Mouse (Mus musculus) layer of hippocampus, postnatal 14 days (tissue): ENCODE results near the gene Ppif. TPM values are rescaled to one million over a fixed set of nuclear protein-coding genes. Genes with fewer than 3 reads are reported as not detected.

Experiments used
- DNase-seq, 2 experiments: peaks; one replicate each; pipeline ENCODE4 v3.0.0; 2021 to 2022; ENCODE audit warnings: low spot score in 2 of 2, mixed read lengths in 1 of 2
- total RNA-seq, 2 experiments: library from RNA; stranded (reverse); gene quantifications; 2 replicates each; pipeline ENCODE4 v1.2.3; 2021

Ppif gene
- total RNA-seq, 2 experiments from 2014 or later = 27.6 to 27.7 TPM

DNA sequence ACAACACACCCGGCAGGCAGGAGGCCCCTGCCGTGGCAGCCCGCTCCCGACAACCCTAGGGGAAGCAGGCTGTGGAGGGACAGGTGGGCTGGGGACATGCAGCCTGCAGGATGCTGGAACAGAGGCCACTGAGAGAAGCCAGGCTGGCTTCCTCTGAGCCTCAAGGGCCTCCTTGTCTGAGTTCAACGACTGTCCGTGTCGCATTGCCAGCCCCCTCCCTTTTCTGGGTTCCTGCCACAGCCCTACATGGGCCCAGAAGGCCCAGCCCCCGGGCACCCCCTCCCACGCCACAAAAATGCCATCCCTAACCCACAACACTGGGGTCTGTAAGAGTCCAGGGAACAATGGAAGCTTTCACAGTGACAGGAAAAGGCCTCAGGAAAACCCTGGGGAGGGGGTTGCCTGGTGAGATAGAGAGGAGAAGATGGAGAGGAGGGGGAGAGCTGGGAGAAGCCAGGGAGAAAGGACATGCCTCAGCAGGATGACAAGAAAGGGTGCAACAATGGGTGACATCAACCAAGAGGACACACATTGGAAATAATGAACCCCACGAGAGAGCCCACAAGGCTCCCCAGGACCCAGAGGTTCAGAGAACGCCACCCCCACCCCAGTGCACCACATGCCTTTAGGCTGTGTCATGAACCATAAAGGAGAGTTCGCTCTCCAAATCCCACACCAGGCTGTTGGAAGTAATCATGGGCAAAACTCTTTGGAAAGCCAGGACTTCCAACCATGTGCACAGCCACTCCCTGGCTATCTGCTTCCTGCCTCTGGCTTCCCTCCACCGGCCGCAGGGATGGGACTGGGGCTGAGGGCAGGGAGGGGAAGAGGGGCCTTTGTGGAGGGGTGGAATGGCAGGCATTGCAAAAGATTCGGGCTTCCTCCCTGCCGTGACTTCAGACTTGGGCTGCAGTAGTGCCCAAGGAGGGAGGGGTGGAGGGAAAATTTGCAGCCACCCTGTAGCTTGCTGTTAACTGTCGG, 41.1 kb downstream of the Ppif start:
- peak in 1 of 2 experiments; percentile 75 for DNase-seq

DNA sequence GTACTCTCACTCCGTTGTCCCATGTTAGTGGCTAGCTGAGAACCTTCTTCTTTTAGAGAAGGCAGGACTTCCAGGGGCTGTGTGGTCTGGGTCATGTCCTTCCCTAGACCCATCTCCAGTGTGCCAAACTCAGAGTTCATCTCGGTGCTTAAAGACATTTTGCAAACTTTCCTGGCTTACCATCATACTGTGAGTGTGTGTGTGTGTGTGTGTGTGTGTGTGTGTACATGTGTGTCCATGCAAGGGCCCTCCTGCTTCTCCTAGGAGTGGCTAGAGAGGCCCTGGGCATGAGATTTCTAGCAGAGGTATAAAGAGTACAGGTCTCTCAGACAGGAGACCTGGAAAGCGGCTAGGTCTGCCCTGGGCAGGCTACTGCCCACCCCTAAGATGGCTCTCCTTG, 42.2 kb downstream of the Ppif start:
- DNase-seq = no peak

DNA sequence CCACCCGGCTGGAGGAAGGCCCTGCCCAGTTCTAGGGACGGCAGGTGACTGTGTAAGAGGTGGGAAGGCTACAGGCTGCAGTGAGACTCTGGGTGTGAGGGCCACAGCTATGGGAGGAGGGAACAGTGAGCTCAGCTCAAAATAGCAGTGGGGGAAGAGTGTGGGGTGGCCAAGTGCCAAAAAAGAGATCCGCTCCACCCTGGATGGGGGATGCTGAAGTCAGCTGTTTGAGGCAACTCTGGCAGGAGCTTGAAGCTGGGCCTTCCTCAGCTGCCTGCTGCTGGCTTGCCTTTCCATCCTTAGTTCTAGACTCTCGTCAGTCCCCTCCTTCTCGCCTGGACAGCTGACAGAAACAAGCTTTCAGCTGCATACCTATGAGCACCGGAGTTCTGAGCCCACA, 42.6 kb downstream of the Ppif start:
- DNase-seq = peak; percentile 66 to 82

DNA sequence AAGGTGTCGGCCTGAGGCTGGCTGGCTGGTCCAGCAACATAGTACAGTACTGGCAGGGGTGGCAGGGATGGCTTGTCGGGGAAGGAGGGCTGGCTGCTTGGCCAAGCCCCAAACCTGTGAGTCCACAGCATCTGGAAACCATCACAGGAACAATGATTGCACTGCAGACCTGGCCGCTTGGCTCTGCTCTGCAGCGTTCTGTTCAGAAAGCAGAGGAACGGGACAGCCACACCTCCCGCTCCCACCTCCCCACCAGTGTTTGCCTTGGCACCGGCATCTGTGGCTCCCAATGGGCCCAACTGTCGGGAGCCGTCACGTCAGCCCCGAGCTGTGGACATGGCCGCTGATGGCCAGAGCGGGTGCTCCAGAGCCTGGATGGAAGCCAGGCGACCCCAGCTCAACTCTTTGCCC, 44.6 kb downstream of the Ppif start:
- DNase-seq = peak in 1 of 2 experiments; percentile 48

DNA sequence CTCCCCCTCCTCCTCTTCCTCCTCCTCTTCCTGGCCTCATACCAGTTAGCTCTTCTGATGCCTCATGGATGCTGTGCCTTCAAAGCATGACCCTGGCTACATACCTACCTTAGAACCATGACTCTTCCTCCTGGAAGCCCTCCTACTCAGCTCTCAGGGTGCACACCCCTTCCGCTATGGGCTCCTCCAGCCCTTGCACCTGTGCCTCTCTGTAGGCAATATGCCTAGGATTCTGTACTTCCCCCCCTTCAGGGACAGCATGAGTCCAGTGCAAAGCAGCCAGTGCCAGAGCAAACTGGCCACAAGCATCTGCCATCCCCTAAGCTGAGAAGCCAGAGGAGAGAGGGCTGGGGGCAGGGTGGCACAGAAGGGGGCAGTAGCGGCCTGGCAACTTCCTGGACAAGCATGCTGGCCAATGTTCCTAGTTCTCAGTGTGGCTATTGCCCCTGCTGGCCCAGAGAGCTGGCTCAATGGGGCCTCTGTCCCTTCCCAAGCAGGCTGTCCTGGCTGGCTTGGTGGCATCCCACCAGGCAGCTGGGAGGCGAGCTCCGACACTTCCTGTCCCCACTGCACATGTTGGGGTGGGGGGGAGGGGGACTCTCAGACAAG, 46.1 kb downstream of the Ppif start:
- DNase-seq = peak; percentile 62 to 89

DNA sequence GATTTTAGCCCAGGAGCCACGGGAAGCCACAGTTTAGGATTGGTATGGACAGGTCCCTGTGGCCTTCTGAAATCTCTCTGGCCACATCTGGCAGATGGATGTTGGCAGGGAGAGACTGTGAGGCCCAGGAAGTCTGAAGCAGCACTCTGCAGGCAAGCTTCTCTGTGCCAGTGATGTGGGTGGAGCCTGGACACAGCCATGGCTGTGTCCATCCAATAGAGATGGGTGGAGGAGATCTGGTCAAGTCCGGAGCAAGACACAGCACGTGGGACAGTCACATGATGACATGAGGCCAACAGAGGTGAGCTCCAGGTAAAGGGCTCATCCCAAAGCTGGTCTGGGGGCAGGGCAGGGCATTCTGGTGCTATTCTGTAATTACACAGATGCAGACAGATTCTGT, 47.3 kb downstream of the Ppif start:
- DNase-seq = no peak

DNA sequence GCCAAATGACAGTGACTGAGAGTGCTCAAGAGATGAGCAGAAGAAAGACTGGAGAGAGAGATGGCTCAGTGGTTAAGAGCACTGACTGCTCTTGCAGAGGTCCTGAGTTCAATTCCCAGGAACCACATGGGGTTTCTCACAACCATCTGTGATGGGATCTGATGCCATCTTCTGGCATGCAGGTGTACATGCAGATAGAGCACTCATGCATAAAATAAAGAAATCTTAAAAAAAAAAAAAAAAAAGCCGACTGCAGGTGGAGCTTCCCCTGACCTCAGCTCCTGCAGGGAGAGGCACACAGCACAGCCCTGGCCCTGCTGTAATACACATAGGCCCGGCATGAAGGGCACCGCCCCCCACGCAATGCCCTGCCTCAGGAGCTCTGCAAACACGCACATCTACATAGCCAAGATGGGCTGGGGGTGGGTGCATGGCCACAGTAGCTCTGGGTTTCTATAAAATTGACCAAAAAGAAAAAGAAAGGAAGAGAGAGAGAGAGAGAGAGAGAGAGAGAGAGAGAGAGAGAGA, 48.0 kb downstream of the Ppif start:
- DNase-seq = no peak

DNA sequence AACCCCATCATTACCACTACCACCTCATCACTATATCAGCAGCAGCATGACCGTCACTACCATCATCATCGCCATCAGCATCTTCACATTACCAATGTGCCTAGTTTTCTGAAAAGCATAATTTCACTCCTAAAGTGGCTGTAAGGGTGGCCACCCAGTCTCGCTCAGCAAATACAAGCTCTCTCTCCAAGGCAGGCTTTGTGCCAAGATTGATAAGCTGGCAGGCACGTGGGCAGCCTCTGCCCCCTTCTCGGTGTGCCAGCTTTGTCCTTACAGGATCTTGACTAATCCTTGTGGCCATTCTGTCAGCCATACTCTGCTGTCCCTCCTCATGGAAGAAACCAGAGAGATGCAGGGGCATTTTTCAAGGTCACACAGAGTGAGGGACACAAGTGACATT, 49.0 kb downstream of the Ppif start:
- no peak for DNase-seq

DNA sequence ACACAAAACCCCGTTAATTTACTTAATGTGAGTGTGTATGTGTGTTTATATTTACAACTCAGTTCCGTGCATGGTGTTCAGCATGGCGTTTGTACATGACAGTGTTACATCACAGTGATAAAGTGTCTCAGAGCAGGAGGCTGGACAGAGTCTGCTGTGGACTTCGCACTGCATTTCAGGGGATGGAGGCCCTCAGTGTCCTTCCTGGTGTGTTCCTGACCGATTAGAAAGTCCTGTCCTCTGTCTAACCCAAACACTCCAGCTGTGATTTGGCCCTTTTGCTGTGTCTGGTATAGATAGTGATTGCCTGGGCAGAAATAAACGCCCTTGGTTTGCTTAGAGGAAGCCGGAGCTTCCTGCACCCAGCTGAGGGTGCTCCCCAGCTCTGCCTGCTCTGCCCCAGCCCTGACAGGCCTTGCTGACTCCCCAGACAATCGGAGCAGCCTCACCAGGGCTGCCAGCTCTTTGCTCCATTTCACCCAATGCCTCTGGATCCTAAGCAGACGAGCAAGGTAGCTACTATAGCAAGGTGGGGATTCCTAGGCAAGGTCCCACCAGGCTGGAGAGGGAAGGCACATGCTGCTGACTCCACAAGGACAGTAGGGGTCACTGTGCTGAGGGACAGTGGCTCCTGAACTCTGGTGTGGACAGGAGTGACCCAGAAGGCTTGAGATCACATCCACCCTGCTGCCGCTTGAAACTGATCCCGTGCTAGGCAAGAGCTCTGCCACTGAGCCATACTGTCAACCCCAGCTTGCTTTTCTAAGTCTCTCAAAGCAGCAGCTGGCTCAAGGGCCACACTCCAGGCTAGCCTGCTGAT, 51.6 kb downstream of the Ppif start:
- no peak for DNase-seq

DNA sequence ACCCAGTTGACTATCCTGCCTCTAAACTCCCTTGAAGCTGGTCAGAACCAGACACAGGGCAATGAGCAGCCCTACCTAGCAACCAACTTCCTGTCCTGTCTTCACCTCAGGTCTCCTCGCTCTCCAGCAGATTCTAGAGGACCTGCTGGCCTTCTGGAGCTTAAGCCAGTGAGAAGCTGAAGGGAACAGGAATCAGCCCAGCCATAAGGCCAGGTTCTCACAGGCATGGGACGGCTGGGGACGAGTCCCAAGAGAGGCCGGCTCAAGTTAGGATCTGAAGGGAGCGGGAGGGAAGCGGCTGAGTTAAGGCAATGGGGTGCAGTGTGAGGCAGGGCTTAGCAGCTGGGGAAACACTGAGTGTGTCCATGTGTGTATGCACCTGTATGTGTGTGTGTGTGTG, 52.4 kb downstream of the Ppif start:
- no peak for DNase-seq

DNA sequence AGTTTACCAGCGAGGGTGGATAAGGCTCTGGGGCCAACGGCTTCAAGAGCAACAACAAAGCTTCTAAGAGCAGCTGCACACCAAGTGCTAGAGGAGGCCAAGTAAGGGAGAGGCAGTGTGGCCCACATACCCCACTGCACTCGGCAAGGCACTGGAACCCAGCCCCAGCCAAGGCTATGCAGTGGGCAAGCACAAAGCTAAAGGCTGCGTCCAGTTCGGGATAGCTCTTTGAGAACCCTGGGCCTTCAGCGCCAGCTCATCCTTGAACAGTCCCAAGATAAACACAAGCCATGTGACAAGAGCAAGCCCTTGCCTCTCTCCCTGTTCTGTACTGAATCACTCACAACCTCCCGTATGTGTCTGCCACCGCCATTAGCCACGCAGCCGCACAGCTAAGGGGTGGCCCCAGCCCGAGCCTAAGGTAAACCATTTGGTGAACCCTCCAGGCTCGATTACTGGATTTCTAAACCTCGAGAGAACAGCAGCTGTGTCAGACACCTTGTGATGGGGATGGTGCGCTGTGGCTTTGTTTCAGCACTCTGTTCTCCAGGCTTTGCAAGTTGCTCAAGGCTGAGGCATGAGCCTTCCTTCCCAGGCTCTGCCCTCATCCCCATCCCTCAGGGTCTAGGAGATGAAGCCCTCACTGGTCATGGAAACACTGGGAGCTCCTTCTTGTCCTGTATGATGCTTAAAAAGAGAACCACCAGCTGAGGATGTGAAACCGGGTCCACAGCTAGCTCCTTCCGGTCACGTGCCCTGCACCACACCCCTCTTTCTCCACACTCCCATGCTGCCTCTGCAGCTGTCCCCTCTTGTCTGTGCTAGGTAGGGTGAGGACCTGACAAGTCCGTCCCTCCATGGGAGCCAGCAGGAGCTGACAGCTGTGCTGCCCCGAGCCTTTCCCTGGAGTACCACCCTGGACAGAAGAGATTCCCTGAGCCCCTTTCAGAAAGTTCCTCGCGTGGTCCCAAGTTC, 53.3 kb downstream of the Ppif start:
- DNase-seq = no peak

DNA sequence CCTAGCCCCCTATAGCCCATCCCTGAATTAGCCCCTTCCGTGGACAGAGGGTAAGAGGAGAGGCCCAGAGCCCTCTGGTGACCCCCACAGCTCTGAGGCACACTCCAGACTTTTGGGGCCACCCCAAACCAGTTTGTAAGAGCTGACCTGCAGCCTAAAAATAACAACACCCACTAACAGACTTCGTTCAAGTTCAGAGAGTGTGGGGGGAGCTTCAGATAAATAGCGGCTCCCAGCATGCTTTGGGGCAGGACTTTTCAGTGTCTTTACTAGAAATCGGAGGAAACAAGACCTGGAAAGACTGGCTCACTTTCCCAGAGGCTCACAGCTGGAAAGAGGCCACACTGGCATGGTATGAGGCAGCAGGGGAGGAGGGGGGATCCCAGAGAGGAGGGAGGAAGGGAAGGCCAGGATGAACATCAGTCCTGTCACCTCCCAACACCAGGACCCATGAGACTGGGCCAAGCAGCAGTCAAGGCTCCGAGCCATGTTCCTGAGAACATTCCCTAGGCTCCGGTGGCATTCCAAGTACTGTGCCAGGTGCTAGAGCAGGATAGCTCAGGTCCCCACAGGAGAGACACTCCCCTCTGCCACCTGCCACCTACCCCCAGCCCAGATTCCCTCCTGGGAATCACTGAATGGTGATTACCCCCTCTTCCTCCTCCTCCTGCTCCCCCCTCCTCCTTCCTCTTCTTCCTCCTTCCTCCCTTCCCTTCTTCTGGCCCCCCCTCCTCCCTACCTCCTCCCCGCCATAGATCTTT, 54.2 kb downstream of the Ppif start:
- DNase-seq = no peak

DNA sequence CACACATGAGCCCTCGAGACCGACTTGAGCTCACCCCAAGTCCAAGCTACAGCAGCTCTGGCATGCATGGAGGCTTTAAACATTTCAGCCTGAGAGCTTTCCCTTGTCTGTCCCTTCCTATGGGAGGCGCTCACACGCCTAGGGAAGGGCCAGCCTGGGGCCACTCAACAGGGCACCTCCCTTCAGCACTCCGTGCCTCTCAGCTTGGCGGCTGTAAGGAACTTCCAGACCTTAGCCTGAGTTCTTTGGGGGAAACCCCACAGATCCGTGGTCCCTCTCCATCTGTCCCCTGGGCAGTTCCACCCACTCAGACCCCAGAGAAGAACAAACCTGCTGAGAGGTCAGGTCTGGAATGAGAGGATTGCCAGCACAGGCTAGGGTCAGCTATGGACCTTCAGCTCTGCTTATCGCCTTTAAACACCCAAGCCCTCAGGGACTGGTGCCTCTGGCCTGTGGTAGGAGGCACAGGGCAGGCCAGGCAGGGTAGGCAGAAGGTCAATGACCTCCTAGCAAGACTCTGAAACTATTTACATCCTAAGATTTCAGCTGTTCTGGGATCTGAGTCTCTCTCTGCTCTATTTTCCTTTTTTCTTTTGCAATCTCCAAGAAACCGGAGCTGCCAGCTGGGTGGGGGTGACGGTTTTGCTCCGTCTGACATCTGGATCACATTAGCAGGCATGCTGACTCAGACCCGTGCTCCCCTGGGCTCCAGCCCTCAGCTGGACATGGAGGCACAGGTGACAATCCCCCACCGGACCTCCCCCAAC, 55.4 kb downstream of the Ppif start:
- DNase-seq = no peak

Other genes starting within 250 kb of the Ppif start
- gene Zmiz1, start 235.0 kb upstream of the Ppif start, total RNA-seq = 100 to 1,000 TPM; 104 to 105 TPM
- 10 to 100 TPM; 60.4 to 63.5 TPM for gene Zcchc24, start 74.9 kb downstream of the Ppif start, total RNA-seq
- gene Anxa11, start 148.0 kb downstream of the Ppif start, total RNA-seq = 10 to 100 TPM; 35.6 to 44.5 TPM
- gene Plac9a, start 208.9 kb downstream of the Ppif start, total RNA-seq = 1 to 10 TPM in 1 of 2 experiments, not detected in 1; 3.0 TPM
- 10 to 100 TPM; 16.8 to 18.5 TPM for gene Tmem254a, start 233.5 kb downstream of the Ppif start, total RNA-seq
- not detected for gene Cphx1, start 244.2 kb downstream of the Ppif start, total RNA-seq